Mouse (Mus musculus): Measurements from ENCODE around the gene Fbxl21.

DNA sequence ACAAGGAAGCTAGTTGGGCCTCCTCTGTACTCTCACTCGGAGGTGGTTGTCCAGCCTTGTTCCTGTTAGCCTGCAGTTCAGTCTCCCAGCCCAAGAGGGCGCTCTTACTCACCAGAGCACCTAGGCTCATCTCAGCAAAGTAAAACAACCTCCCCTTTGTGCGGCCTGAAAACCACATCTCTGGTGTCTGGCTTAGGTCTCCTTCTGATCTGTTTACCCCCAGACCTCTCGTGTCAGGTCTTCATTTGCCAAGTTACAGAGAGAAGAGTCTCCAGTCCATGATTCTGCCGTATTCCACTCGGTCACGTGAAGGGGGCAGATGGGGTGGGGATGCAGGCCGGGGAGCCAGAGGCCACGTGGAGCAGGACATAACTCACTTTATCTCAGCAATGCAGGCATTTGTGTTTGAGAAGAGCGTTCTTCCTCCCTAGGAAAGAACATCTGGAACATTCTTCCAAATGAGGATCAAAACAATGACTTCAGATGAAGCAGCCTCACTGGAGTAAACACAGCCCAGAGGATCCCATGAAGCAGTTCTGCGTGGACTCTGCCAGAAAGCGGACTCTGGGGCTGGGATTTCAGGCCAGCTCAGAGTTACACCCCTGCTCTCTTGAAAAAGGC is 53.5 kb downstream of the Fbxl21 start:
- peak; percentile 98 for TF ChIP-seq CTCF (IDR thresholded peaks at IDR 0.05; ENCODE audit: insufficient read depth, low read length)
- TF ChIP-seq POLR2A (IDR thresholded peaks at IDR 0.05; ENCODE audit: borderline replicate concordance, extremely low read depth, low read depth, low read length) = no peak

Measured in lung, adult 2 months (tissue).